Mouse (Mus musculus) heart, adult 2 months (tissue): ENCODE measurements at regions not wholly inside any gene's neighbourhood (a gene's known extent, or its start where the extent isn't known, plus 50 kb on each side); places are given as distances from the start of the nearest gene placed in this dataset.

ENCODE experiments used
- EP300 ChIP-seq: fragments of 200-500 bp; IDR thresholded peaks from 2 replicates; pipeline ENCODE4 v1.6.1; 2011; ENCODE audit warnings: low read depth, low read length, control low read depth; ENCODE audit not compliant: insufficient read depth
- POLR2A ChIP-seq: fragments of 200-500 bp; IDR thresholded peaks from 2 replicates; pipeline ENCODE4 v1.6.1; 2011; ENCODE audit warnings: mild to moderate bottlenecking, low read depth, low read length, control low read depth; ENCODE audit not compliant: insufficient read depth

DNA sequence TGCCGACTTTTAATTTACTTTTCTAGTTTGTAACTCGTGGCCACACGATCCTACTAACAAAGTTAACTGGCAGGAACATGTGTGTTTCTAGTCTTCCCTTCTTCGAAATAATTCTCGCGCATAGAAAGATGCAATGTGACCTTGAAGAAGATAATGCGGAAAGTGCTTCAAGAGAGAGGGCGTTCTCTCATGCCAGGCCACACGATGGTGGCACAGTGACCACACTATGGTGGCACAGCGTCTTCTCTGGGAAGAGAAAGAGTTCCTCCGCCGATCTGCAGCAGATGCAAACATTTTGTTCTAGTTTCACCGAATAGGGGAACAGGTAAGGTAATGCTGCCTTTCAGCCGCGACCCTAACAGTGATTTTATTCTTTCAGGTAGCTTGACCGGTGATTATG is 79.1 kb downstream of the Elovl4 start:
- TF ChIP-seq POLR2A (no peak), EP300 (no peak)
